Mouse (Mus musculus): ENCODE results near the gene Gh.

The Gh gene

DNA sequence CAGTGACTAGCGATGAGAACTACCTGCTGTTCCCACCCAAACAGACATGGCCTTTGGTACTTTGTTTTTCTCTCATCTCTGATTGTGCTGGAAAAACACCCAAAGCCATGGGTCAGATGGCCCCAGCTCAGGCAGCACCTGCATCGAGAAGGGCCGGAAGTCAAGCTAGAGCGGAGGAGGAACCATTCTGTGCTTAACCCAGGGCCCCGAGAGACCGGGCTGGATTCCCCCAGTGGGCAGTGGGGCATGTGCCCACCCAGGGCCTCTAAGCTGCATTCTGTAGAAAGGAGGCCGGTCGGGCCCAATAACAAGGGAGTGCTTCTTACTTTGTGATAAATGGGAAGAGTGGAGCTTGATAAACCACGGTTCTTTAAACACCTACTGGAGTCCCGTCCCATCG, 6.5 kb upstream of the Gh start:
- DNase-seq (ENCODE audit: low spot score in 2 of 2), result no peak

DNA sequence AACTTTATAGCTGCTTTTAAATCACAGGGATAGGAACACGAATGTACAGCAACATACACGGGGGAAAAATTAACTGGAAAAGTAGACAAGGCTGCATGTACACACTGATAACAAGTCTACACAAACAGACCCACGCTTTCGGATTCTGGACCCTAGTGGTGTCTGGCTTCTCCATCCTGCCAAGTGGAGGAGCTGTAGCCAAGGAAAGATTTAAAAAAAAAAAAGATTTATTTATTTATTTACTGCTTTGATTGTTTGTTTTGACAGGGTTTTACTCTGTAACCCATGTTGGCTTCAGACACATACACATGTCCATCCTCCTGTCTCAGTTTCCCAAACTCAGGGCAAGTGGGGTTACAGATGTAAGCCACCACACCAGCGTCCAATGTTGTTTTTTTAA, 5.8 kb upstream of the Gh start:
- no peak for DNase-seq (ENCODE audit: low spot score in 2 of 2)

DNA sequence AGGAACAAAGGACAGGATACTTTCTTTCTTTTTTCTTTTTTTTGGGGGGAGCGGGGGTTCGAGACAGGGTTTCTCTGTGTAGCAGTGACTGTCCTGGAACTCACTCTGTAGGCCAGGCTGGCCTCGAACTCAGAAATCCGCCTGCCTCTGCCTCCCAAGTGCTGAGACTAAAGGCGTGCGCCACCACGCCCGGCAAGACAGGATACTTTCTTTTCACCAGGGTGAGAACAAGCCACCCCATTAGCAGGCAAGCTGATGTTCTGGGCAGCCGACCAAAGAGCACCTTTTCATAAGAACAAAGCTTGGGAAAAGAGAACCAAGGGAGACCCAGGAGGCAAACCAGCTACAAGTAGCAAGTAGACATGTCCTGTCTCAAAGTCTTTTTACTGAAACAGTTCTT, 5.1 kb upstream of the Gh start:
- DNase-seq (ENCODE audit: low spot score in 2 of 2), result no peak

DNA sequence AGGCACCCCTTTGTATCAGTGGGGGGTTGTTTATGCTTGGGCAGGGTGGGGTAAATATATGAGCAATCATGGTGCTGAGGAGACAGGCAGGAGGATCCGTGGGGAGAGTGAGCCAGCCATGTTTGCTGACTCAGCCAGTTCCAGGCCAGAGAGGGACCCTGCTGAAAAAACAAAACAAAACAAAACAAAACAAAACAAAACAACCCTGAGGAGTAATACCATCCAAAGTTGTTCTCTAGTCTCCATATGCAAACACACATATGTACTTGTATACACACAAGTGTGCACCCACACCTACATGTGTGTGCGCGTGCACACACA, 4.4 kb upstream of the Gh start:
- DNase-seq (ENCODE audit: low spot score in 2 of 2), result no peak

DNA sequence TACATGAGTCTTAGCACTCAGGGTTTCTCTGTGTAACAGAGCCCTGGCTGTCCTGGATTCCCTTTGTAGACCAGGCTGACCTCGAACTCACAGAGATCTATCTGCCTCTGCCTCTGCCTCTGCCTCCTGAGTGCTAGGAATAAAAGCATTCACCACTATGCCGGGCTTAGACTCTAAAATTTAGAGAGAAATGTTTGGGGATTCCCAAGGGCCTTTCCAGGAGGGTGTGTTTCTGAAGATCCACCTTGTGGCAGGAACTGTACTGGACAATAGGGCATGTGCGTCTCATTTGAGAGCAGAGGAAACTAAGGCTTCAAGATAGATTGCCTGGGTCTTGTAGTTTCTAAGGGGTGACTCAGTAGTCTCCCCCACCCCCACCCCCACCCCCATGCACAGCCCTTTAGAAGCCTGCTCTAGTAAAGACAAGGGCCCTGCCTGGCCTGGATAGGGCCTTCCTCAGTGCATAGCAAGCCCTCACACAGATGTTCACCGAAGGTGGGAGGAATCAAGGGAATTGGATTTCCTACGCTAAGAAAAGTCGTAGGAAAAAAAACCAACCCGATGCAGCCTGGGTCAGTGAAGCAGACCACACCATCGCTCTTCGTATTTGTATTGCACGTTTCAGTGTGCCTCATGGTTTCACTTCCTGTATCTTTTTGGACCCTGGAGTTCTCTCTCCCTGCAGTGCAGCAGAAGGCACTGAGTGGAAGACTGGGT, 3.8 kb upstream of the Gh start:
- no peak for DNase-seq (ENCODE audit: low spot score in 2 of 2)

DNA sequence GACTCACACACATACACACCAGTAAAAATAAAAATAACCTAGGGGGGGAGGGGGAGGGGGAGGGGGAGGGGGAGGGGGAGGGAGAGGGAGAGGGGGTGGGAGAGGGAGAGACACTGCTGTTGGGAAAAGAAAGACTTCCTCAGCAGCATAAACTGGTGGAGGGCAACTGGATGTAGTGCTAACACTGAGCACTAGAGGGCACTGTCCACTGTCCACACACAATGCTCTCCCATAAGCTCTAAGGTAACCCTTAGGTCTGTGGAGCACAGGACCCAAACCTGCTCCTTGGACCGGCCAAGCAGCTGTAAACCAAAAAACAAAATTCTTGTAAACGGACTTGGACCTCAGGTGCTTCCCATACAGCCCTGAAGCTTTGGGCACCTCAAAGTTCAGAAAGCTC, 969 bp upstream of the Gh start:
- peak in 1 of 2 experiments; percentile 16 for DNase-seq (ENCODE audit: low spot score in 2 of 2)

DNA sequence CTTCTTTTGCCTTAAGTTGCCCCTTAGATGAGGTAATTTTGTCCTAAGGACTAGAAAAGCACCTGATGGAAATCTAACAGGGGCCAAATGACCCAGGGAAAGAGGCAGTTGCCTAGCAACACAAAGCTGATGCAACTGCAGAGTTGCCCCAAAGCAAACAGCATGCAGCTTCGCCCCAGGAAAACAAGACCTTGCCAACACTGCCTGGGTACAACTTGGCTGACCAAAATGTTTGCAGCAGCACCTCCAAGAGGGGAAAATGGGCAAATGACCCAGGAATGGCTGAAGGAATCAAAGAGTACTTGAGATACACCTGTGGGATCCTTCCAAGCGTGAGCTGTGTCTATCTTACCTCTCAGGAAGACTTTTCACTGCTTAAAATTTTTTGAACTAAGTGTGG, 9.8 kb downstream of the Gh start:
- no peak for DNase-seq (ENCODE audit: low spot score in 2 of 2)

DNA sequence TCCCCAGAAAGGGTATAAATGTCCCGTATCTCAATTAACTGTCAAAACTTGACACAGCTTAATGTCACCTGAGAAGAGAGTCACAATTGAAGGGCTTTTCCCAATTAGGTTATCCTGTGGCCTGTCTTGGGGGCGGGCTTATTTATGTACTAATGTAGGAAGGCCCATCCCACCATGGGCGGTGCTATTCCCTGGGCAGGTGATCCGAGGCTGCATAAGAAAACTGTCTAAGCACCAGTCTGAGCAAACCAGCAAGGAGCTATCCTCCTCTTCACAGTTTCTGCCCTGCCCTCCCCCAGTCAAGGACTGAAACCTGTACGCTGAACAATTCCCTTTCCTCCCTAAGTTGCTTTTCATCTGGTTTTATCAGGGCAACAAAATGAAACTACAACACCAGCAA, 11.3 kb downstream of the Gh start:
- DNase-seq (ENCODE audit: low spot score in 2 of 2), result no peak

DNA sequence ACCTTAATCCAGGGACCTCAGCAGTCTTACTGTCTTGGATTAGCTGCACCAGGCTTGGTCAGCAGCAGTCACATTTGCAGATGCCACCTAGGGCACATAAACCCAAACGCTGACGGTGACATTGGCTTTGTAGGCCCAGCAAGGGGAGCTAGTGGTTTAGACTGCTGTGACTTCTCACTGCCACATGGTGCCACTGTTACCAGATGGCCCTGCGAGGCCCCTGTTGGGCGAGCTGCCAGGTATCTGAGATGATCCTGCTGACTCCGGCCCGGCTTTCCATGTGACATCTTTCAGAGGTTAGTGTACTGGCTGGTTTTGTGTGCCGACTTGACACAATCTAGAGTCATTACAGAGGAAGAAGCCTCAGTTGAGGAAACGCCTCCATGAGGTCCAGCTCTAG, 12.3 kb downstream of the Gh start:
- no peak for DNase-seq (ENCODE audit: low spot score in 2 of 2)

DNA sequence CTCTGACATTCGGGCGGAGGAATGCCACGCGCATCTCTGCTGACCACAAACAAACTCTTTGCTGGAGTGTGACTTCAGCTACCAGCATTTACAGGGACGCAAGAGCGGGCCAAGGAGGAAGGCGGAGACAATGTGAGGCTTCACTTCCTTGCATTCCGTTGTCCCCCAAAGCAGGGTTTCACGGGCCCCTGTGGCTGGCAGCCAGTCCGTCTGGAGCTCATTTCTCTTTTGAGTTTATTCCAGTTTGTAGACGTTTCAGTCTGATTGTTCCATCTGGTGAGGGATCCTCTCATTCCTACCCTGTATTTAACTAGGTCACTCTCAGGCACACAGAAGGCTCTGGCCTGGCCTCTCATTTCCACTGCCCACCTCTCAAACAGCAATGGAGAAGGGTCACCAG, 14.7 kb downstream of the Gh start:
- no peak for DNase-seq (ENCODE audit: low spot score in 2 of 2)

DNA sequence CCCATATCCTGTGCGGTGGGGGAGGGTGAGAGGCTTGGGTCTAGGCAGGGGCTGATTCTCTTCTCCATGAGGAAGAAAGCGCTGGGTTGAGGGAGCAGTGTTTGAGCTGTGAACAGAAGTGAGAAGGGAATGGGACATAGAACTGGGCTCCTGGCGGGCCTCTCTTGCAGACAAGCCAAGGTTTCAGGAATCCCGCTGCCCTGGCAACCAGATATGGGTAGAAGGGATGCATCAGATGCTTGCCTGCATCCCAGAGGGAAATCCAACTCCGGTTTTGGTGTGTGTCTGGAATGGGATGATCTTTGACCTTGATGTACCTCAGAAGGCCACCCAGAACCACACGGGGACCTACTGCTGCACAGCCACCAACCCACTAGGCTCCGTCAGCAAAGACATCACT, 15.5 kb downstream of the Gh start:
- DNase-seq (ENCODE audit: low spot score in 2 of 2), result no peak

DNA sequence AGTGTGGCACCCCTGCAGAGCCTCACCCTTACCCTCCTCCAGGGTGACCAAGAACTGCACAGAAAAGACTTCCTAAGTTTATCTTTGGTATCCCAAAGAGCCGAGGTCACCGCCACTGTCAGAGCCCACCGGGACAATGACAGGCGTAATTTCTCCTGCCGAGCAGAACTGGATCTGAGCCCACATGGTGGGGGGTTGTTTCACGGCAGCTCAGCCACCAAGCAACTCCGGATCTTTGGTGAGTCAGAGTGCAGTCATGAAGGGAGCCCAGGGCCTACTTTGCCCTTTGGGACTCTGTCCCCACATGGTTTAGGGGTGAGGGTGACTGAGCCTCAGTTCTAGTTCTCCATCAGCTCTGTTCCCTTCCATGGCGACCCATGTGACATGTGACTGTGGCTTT, 17.5 kb downstream of the Gh start:
- no peak for DNase-seq (ENCODE audit: low spot score in 2 of 2)

DNA sequence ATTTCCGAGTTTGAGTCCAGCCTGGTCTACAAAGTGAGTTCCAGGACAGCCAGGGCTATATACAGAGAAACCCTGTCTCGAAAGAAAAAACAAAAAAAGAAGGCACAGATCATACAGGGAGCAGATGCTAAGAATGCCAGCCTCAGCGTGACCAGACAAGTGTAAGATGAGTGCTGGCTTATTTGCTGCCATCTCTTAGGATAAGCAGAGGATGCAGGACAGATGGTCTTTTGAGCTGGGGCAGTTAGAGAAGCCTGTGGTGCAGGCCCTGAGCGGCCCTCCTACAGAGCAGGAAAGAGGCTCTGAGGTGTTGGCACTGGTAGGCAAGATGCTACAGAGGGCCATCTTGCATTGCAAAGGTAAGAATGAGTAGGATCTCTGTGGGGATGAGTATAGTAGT, 18.3 kb downstream of the Gh start:
- no peak for DNase-seq (ENCODE audit: low spot score in 2 of 2)

DNA sequence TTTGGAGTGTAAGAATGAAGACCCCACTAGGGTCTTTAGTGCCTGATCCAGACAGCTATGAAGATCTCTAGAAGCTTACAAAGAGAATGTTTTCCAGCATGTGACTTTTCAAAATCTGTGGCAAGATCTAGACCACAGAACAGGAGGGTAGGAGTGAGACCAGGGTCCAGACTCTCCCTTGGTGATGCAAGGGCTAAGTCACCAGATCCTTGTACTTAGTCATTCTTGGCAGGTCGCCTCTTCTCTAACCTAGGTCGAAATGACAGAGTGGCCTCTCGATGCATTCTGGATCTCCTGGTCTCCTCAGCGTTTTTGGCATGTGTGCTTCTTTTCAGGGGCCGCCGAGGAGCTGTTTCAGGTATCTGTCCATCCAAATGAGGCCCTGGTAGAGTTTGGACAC, 19.2 kb downstream of the Gh start:
- no peak for DNase-seq (ENCODE audit: low spot score in 2 of 2)

DNA sequence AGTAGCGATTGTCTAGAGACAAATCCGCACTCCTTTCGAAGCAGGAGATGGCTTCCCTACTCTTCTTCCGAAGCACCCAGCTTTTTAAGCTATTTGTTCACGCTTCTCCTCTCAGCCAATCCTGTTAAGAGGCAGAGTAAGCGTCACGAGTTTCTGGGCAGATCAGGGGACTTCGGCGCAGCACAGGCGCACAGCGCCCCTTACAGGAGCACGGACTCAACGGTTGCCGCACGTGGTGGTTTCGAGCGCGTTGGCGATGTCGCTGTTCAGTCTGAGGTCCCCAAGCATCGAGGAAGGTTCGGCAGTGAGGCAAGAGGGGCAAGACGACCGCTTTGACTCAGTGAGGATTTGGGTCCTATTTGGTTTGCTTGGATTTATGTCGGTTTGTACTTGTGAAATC, 25.2 kb downstream of the Gh start, which contains the start of gene Tcam1:
Tcam1 (plus strand) TSS at position 219 of the 400 bp plus-strand sequence.
- DNase-seq (ENCODE audit: low spot score in 2 of 2), result peak; percentile 75 to 96

DNA sequence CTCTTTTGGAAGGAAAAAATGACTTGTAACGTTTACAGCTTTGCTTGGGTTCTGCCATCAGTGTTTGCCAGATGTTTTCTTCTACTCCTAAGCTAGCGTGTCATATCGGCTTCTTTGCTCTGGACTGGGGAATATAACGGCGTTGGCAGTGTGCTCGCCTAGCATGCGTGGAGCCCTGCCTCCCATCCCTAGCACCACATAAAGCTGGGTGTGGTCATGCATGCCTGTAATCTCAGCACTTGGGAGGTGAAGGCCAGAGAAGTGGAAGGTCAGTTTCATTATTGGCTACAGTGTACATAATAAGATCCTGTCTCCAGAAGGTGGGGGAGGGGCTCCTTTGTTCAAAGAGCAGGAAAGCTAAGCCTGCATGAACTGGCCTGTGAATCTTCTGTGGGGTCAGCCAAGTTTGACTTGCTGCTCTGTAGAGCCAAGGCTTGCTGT, 26.7 kb downstream of the Gh start:
- DNase-seq (ENCODE audit: low spot score in 2 of 2), result no peak

DNA sequence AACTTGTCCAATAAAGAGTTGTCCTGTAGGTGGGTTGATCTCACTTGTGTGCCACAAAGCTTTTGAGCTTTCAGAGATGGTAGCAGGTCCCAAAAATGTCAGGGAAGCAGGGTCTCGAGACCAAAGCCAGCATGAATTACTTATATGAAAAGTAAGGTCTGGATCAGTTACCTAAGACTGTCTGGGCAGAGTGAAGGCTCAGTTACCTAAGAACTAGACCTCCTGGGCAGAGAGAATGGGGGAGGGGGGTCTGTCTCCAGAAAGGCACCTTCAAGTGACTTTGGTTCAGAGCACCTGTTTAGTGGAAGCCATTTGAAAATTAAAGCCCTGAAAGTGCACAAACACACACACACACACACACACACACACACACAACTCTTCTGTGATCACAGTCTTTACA, 27.3 kb downstream of the Gh start:
- DNase-seq (ENCODE audit: low spot score in 2 of 2), result no peak

DNA sequence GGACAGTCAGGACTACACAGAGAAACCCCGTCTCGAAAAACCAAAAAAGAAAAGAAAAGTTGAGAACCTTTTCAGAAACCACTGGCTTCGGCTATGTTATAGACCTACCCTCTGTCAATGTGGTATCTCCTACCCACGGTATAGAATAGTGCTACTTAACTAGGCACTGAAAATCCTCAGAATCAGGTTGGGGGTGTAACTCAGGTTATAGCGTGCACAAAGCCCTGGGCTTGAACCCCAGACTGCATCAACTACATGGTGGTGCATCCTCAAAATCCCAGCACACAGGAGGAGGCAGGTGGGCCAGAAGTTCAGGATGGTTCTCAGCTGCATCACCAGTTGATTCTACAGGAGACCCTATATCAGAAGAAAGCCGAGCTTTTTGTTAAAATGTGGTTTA, 27.9 kb downstream of the Gh start:
- DNase-seq (ENCODE audit: low spot score in 2 of 2), result no peak

DNA sequence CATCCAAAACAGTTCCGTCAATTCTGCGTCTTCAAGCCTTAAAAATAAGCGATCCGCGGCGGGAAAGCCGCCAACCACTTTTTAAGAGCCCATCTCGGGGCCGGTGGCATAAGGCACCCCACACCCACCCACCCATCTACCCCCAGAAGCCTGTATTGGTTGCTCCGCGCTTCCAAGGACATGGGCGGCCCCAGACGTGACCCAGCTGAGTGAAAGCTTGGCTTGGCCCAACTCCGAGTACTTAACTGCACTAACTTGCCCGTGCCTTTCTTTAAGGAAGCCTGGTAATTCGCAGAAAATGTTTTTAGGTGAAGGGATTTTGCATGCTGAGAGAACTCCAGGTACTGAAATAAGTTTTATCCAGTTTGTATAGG, 28.4 kb downstream of the Gh start:
- DNase-seq (ENCODE audit: low spot score in 2 of 2), result no peak

DNA sequence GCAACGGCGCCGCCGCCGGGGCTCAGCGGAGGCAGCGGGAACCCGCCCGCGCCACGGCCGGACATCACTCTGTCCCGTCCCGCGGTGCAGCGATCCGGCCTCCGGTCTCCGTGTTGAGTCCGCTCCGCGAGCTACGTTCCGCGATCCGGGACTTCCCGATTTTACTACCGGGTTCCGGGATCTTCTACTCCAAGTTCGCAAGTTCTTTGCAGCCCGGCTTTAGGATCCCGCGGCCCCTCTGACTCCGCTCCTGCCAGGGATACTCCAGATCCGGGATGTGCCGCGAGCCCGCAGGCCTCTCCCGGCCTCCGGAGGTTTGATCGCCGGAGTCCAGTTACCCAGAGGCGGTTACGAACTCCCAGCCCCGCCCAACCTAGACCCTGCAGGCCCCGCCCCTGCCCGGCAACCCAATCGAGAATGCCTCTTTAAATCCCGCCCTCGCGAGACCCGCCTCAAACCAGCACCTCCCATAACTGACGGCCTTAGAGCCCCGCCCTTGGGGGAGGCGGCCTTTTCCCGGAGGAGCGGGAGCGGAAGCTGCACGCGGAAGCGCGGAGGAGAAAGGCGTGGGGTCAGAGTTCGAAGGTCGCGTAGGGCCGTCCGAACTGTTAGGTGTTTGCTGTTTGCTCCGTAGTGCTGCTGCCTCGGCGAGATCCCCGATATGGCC, 28.9 kb downstream of the Gh start, which contains the start of gene Smarcd2:
Smarcd2 (minus strand) TSS at position 329 of the 667 bp plus-strand sequence.
- DNase-seq (ENCODE audit: low spot score in 2 of 2), result peak; percentile 99

DNA sequence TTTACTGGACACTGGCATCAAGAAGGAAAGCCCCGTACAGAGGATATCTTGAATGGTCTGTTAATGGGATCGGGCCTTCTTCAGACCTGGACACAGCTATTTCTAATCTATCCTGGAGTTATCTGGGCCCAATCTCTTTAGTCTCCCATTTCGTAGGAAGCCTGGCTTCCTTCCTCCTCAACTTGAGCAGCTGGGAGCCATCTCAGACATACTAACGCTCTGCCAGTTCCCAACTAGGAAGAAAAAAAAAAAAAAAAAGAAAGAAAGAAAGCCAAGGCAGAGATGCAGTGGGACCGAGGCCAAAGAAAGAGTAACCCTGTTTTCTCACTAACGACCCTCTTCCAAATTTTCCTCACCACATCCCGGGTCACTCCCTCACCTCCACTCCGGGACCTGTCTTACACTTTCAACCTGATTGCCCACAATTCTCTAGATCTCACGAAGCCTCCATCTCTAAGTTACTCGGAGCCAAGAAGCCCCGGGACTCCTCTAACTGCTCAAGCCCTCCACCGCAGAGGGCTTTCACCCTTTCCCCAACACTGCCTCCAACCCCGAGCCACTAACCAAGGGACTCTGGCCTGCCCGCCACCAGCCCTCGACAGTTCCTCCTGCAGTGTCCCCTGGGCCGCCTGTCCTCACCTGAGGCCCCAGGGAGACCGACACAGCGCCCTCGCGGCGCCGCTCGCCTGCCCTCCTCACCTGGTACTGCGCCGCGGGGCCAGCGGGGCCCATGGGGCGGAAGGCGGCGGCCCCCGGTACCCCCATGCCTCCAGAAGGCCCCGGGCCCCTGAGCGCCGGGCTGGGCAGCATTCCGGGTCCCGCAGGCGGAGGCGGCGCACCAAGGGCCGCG, 29.6 kb downstream of the Gh start:
- DNase-seq (ENCODE audit: low spot score in 2 of 2), result no peak

DNA sequence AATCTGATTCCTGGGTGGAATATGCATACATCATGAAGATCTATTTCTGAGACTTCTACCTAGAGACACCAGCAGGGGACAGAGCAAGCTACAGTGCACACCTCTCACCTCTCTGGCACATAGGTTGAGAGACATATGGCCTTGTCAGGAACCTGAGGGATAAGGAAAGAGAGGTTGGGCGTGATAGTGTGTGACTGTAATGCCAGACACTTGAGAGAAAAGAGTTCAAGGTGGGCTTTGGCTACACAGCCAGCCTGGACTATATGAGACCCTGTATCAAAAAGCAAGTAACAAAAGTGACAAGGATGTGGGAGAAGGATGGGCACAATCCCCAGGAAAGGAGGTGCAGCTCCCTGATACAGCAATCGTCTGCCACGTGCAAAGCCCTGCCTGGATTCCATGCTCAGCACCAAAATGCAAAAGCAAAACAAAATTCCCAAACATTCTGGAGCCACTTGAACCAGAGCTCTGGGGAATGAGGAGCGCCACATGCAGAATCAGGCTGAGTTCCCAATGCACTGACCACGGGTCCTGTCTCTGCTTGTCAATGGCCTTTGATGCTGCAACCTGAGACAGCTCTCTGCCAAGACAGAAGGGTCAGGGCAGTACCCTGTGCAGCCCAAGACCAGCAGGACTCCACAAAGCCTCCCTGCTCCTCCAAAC, 30.4 kb downstream of the Gh start:
- DNase-seq (ENCODE audit: low spot score in 2 of 2), result no peak
